Mouse (Mus musculus) left cerebral cortex, adult 2 months (tissue): ENCODE measurements at regions not wholly inside any gene's neighbourhood (a gene's known extent, or its start where the extent isn't known, plus 50 kb on each side); places are given as distances from the start of the nearest gene placed in this dataset.

Experiments
- DNase-seq, 2 experiments: peaks; one replicate each; pipeline ENCODE4 v3.0.0; 2021 to 2022; ENCODE audit warnings: low spot score in 2 of 2, mixed read lengths in 1 of 2; ENCODE audit errors: extremely low spot score in 1 of 2
- H3K27ac ChIP-seq: fragments of 200-600 bp; 2 replicates; pipeline ENCODE4 v1.8.1; 2022
- H3K4me3 ChIP-seq: fragments of 200-600 bp; 2 replicates; pipeline ENCODE4 v1.8.1; 2022
- CTCF ChIP-seq: fragments of 200-600 bp; IDR thresholded peaks from 2 replicates; pipeline ENCODE4 v1.8.1; 2022; ENCODE audit warnings: antibody characterized with exemption, mild to moderate bottlenecking, moderate library complexity
- intact Hi-C: fragments of 180-260 bp; cut with DNase I; formaldehyde crosslinking; loops from one replicate; pipeline ENCODE4 v1.15.1; 2025

- no peak overlapping the region for H3K27ac ChIP-seq
- intact Hi-C loops, result loop anchor here (5.0 kb wide), 1 partner anchor 200 kb away; no protein-coding TSS in a partner anchor
- no peak overlapping the region for H3K4me3 ChIP-seq
- no peak for TF ChIP-seq CTCF
- DNase-seq, result no peak
Observed at GRCm38 (mm10) chr14:37371972-37372371, 236.9 kb upstream of the Ghitm start.

- H3K27ac ChIP-seq, result no peak overlapping the region
- H3K4me3 ChIP-seq, result no peak overlapping the region
- TF ChIP-seq CTCF, result no peak
- intact Hi-C loops, result no loop called here
- no peak for DNase-seq
Observed at GRCm38 (mm10) chr14:37361896-37362295, 226.8 kb upstream of the Ghitm start.

- Histone ChIP-seq H3K4me3 (no peak overlapping the region), H3K27ac (no peak overlapping the region)
- TF ChIP-seq CTCF, result peak; percentile 78
- intact Hi-C loops, result no loop called here
- peak; percentile 76 to 87 for DNase-seq
Observed at GRCm38 (mm10) chr14:37355968-37356704, 221.1 kb upstream of the Ghitm start.

GRCm38 (mm10) chr14:37323392-37323791 is 188.3 kb upstream of the Ghitm start:
- intact Hi-C loops, result no loop called here
- TF ChIP-seq CTCF, result no peak
- H3K4me3 ChIP-seq, result no peak overlapping the region
- no peak for DNase-seq
- H3K27ac ChIP-seq, result no peak overlapping the region

DNA sequence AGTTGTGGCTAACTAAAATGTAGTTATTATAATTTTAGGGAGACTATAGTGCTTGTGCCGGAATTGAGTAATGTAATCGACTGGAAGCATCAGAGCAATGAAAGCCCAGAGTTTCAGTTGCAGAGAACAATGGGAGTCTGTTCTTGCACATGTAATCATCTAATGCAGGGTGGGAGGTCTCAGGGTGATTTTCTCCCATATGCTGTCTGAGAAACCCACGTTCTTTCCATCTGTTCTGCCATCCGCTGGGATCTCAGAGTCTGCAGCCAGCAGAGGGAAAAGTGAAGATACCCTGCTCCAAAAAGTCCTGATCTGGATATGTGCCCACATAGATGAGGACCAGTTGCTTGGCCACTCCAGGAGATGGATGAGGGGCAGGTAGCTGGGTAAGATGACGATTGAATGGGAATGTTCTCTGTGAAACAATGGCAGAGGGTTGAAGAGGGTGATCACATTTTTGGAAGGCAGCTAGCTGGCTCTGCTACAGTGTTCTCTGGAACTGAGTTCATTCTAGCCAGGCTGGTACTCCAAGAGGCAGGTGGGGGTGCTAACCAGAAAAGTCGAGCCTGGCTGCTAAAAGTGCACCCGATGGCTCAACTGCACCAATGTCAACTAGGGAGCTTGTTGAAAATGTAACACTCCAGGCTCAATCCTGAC is 180.3 kb upstream of the Ghitm start:
- intact Hi-C loops, result no loop called here
- Histone ChIP-seq H3K27ac (no peak overlapping the region), H3K4me3 (no peak overlapping the region)
- no peak for DNase-seq
- TF ChIP-seq CTCF, result no peak

DNA sequence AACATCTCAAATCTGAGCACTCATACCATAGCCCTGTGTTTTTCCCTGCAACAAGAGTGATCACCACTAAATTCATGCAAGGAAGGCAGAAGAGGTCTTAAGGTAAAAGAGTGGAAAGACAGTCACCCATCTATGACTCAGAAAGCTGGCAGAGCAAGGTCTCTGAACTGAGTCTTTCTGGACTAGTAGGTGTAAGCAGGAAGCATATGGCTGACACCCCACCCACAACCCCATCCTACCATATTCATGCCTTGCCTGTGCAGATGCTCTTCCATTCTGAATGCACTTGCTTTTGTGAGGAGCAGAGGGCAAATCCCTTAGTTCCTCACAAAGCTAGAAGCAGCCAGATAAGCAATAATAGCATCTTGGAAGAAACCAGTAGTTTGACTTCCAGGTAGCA is 178.8 kb upstream of the Ghitm start:
- intact Hi-C loops, result no loop called here
- TF ChIP-seq CTCF, result no peak
- DNase-seq, result peak in 1 of 2 experiments; percentile 17
- no peak overlapping the region for H3K4me3 ChIP-seq
- no peak overlapping the region for H3K27ac ChIP-seq

DNA sequence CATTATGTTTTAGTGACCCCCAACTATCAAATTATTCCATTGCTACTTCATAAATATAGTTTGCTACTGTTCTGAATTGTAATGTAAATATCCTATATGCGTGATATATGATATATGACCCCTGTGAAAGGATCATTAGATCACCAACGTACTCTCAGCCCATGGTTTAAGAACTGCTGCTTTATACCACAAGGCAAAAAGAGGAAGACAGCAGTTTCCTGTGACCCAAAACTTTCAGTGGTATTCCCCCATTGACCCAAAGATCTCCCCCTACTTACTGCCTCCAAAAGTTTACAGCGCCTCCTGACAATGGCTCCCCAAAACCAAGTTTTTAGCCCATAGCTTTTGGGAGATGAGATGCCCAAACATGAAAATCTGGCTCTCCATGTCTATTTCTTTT is 177.8 kb upstream of the Ghitm start:
- Histone ChIP-seq H3K4me3 (no peak overlapping the region), H3K27ac (no peak overlapping the region)
- DNase-seq, result no peak
- intact Hi-C loops, result no loop called here
- no peak for TF ChIP-seq CTCF

GRCm38 (mm10) chr14:37306622-37307274 is 171.7 kb upstream of the Ghitm start:
- DNase-seq, result no peak
- intact Hi-C loops, result no loop called here
- Histone ChIP-seq H3K27ac (no peak overlapping the region), H3K4me3 (no peak overlapping the region)
- no peak for TF ChIP-seq CTCF

GRCm38 (mm10) chr14:37298631-37299030 is 163.6 kb upstream of the Ghitm start:
- Histone ChIP-seq H3K27ac (no peak overlapping the region), H3K4me3 (no peak overlapping the region)
- intact Hi-C loops, result no loop called here
- no peak for TF ChIP-seq CTCF
- DNase-seq, result no peak

DNA sequence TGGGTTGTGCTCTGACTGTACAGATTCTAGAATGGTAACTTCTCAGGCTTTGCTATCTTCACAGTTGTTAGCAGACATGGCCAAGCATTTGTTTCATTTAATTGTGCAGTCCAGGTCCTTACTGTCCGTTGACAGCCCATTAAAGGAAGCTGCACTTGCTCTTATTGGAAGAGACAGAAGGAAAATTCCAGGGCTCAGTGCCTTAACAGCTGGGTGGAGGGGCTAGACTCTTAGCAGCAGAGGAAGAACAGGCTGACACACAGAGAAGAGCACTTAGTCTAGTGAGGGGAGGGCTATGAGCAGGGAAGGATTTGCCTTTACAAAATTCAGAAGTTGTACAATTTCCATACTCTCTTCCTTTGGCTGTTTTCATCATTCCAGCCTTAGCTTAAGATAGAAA is 161.5 kb upstream of the Ghitm start:
- H3K4me3 ChIP-seq, result no peak overlapping the region
- DNase-seq, result no peak
- TF ChIP-seq CTCF, result no peak
- intact Hi-C loops, result no loop called here
- no peak overlapping the region for H3K27ac ChIP-seq

GRCm38 (mm10) chr14:37292084-37292860 is 157.2 kb upstream of the Ghitm start:
- H3K27ac ChIP-seq, result no peak overlapping the region
- no peak overlapping the region for H3K4me3 ChIP-seq
- peak; percentile 43 for TF ChIP-seq CTCF
- DNase-seq, result no peak
- intact Hi-C loops, result no loop called here

- no peak overlapping the region for H3K27ac ChIP-seq
- DNase-seq, result no peak
- no peak overlapping the region for H3K4me3 ChIP-seq
- no peak for TF ChIP-seq CTCF
- intact Hi-C loops, result no loop called here
Observed at GRCm38 (mm10) chr14:37284391-37284790, 149.3 kb upstream of the Ghitm start.
